Mouse (Mus musculus): ENCODE measurements around the gene Ctnnbl1. TPM values are rescaled to one million over a fixed set of nuclear protein-coding genes. Genes with fewer than 3 reads are reported as not detected.

Ctnnbl1 gene
- polyA plus RNA-seq, 1 experiment from 2014 or later: 54.7 TPM

DNA sequence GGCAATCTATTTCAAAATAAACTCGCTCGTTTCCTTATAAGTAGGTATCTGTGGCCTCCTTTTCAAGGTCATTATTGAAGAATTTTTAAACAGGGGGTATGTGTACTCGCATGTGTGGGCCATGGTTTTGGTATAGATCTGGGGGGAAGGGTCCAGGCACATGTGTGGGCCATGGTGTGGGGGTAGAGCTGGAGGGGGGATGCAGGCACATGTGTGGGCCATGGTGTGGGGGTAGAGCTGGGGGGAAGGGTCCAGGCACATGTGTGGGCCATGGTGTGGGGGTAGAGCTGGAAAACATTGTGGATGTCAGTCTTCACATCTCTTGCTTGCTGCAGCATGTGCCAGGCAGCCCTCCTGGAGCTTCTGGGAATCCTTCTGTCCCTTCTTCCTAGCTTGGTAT, 129.9 kb downstream of the Ctnnbl1 start:
- H3K4me1 ChIP-seq (replicated peaks; ENCODE audit: control insufficient read depth, insufficient read depth, low read length): no peaks in the 10 kb centered on the region
- H3K4me2 ChIP-seq (ENCODE audit: low read depth, low read length): no peak overlapping the region
- H3K27me3 ChIP-seq (ENCODE audit: control insufficient read depth, insufficient read depth, low read depth, low read length): no peaks in the 10 kb centered on the region
- H3K9me3 ChIP-seq (ENCODE audit: control insufficient read depth, low read length): no peaks in the 10 kb centered on the region
- WGBS: 75% methylated on average over 3 of the region's 3 CpGs
- no peak overlapping the region for H3K27ac ChIP-seq (ENCODE audit: low read length)
- no peak for ATAC-seq (ENCODE audit: low read depth)
- no peak overlapping the region for H3K4me3 ChIP-seq (ENCODE audit: low read length)
- H3K9ac ChIP-seq (ENCODE audit: low read length): no peak overlapping the region
- H3K36me3 ChIP-seq (ENCODE audit: control insufficient read depth, insufficient read depth, low read length): no peaks in the 10 kb centered on the region; the same call in 1 of the 2 replicates

DNA sequence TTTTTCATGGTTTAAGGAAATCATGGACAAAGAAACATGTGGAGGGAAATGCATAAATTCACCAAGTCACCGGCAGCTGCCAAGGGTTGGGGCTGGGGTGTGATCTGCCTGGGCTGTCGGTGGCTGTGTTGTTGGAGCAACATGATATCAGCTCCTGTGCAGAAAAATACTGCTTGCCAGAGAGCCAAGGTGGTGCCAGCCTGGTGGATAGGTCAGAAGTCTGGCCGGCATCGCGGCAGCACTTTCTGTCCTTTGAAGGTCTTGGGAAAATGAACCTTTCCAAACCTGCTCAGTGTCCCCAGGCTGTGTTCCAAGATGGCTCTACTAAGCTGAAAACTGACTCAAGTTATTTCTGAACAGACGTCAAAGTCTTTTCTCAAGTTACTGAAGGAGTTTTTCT, 133.0 kb downstream of the Ctnnbl1 start:
- WGBS: 77% methylated on average over 6 of the region's 6 CpGs
- Histone ChIP-seq H3K9me3 (ENCODE audit: control insufficient read depth, low read length) (no peaks in the 10 kb centered on the region), H3K36me3 (ENCODE audit: control insufficient read depth, insufficient read depth, low read length) (no peaks in the 10 kb centered on the region; the same call in 1 of the 2 replicates), H3K4me3 (ENCODE audit: low read length) (no peak overlapping the region), H3K9ac (ENCODE audit: low read length) (no peak overlapping the region), H3K4me1 (replicated peaks; ENCODE audit: control insufficient read depth, insufficient read depth, low read length) (no peaks in the 10 kb centered on the region), H3K27me3 (ENCODE audit: control insufficient read depth, insufficient read depth, low read depth, low read length) (no peaks in the 10 kb centered on the region), H3K27ac (ENCODE audit: low read length) (no peak overlapping the region), H3K4me2 (ENCODE audit: low read depth, low read length) (no peak overlapping the region)
- ATAC-seq (ENCODE audit: low read depth): no peak

DNA sequence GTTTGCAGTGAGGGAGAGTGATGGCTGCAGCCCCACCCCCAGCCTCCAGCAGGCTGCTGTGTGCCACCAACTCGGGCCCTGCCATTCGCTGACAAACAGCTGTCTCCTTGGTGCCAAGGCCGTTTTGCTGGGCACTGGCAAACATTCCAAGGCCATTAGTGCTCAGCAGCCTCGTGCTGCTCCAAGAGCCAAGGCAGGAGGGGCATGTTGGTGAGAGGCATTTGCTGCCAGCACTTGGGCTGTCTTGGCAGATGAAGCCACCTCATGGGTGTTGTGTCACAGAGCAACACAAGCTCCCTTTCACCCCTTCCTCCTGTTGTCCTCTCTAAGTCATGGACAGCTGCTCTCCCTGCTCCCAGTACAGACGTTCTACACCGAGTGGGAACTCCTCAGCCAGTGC, 136.0 kb downstream of the Ctnnbl1 start:
- WGBS: 52% methylated on average over 6 of the region's 6 CpGs
- no peak for ATAC-seq (ENCODE audit: low read depth)
- Histone ChIP-seq H3K27ac (ENCODE audit: low read length) (no peak overlapping the region), H3K27me3 (ENCODE audit: control insufficient read depth, insufficient read depth, low read depth, low read length) (no peaks in the 10 kb centered on the region), H3K36me3 (ENCODE audit: control insufficient read depth, insufficient read depth, low read length) (no peaks in the 10 kb centered on the region; the same call in 1 of the 2 replicates), H3K9me3 (ENCODE audit: control insufficient read depth, low read length) (no peaks in the 10 kb centered on the region), H3K4me2 (ENCODE audit: low read depth, low read length) (no peak overlapping the region), H3K4me1 (replicated peaks; ENCODE audit: control insufficient read depth, insufficient read depth, low read length) (no peaks in the 10 kb centered on the region), H3K4me3 (ENCODE audit: low read length) (no peak overlapping the region), H3K9ac (ENCODE audit: low read length) (no peak overlapping the region)

DNA sequence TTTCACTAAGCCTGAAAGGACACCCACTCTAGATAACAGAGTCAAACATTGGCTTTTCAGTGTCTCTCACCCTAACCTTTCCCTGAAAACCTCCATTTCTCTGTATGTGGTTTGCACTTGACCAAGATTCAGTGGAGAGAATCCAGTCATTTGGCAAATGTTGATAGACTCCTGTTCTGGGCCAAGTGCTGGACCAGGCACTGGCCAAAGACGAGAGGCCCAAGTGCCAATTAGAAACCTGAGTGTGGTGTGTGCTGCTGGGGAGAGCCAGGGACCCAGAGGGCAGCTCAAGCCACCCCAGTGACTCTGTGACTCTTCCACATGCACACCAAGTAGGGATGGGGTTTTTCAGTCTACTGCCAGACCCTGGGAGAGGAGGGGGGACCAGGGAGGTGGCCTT, 136.5 kb downstream of the Ctnnbl1 start:
- WGBS: 68% methylated on average over 1 of the region's 1 CpGs
- Histone ChIP-seq H3K9ac (ENCODE audit: low read length) (no peak overlapping the region), H3K4me1 (replicated peaks; ENCODE audit: control insufficient read depth, insufficient read depth, low read length) (no peaks in the 10 kb centered on the region), H3K27me3 (ENCODE audit: control insufficient read depth, insufficient read depth, low read depth, low read length) (no peaks in the 10 kb centered on the region), H3K36me3 (ENCODE audit: control insufficient read depth, insufficient read depth, low read length) (no peaks in the 10 kb centered on the region; the same call in 1 of the 2 replicates), H3K27ac (ENCODE audit: low read length) (no peak overlapping the region), H3K4me2 (ENCODE audit: low read depth, low read length) (no peak overlapping the region), H3K4me3 (ENCODE audit: low read length) (no peak overlapping the region), H3K9me3 (ENCODE audit: control insufficient read depth, low read length) (no peaks in the 10 kb centered on the region)
- no peak for ATAC-seq (ENCODE audit: low read depth)

DNA sequence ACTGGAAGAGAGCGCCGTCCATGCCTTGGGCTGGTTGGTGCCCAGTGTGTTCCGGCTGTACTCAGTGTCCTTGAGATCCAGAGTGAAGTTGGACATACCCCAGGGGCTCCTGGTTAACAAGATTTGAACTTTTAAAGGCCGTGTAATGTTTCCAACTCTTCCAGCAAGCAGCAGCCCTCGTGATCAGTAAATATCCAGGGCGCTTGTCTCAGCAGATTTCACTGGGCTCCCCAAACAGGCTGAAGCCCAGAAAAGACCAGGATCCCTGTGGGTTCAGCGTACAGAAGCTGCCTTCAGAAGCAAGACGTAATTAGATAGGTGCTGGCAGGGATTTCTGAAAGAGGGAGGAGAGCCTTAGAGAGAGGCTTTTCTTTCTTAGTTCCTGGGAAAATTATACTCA, 137.9 kb downstream of the Ctnnbl1 start:
- H3K4me3 ChIP-seq (ENCODE audit: low read length): no peak overlapping the region
- H3K4me1 ChIP-seq (replicated peaks; ENCODE audit: control insufficient read depth, insufficient read depth, low read length): no peaks in the 10 kb centered on the region
- H3K4me2 ChIP-seq (ENCODE audit: low read depth, low read length): no peak overlapping the region
- no peaks in the 10 kb centered on the region; the same call in 1 of the 2 replicates for H3K36me3 ChIP-seq (ENCODE audit: control insufficient read depth, insufficient read depth, low read length)
- H3K9me3 ChIP-seq (ENCODE audit: control insufficient read depth, low read length): no peaks in the 10 kb centered on the region
- H3K27me3 ChIP-seq (ENCODE audit: control insufficient read depth, insufficient read depth, low read depth, low read length): no peaks in the 10 kb centered on the region
- 75% methylated on average over 8 of the region's 8 CpGs for WGBS
- H3K9ac ChIP-seq (ENCODE audit: low read length): no peak overlapping the region
- no peak overlapping the region for H3K27ac ChIP-seq (ENCODE audit: low read length)
- no peak for ATAC-seq (ENCODE audit: low read depth)

DNA sequence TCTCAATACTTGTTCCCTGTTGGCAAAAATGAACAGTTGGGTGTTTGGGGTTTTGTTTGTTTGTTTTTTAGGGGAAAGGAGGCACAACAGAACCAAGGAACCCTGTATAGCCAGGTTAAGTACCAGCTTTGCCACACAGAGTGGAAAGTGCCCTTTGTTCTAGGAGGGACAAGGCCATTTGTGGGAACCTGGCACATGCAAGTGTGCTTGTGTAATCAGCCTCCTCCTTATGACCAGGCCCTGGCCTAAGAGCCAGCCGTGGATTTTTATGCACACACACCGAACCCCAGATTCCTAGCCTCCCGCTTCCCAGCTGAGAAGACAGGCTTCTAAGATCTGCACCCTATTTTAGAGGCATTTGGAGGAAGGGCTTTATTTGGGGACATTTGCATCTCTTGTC, 140.2 kb downstream of the Ctnnbl1 start:
- Histone ChIP-seq H3K4me3 (ENCODE audit: low read length) (no peak overlapping the region), H3K27me3 (ENCODE audit: control insufficient read depth, insufficient read depth, low read depth, low read length) (no peaks in the 10 kb centered on the region), H3K27ac (ENCODE audit: low read length) (no peak overlapping the region), H3K9ac (ENCODE audit: low read length) (no peak overlapping the region), H3K9me3 (ENCODE audit: control insufficient read depth, low read length) (no peaks in the 10 kb centered on the region), H3K4me1 (replicated peaks; ENCODE audit: control insufficient read depth, insufficient read depth, low read length) (no peaks in the 10 kb centered on the region), H3K36me3 (ENCODE audit: control insufficient read depth, insufficient read depth, low read length) (no peaks in the 10 kb centered on the region), H3K4me2 (ENCODE audit: low read depth, low read length) (no peak overlapping the region)
- WGBS: 81% methylated on average over 3 of the region's 3 CpGs
- ATAC-seq (ENCODE audit: low read depth): no peak

- Histone ChIP-seq H3K9me3 (ENCODE audit: control insufficient read depth, low read length) (no peaks in the 10 kb centered on the region), H3K27me3 (ENCODE audit: control insufficient read depth, insufficient read depth, low read depth, low read length) (no peaks in the 10 kb centered on the region), H3K4me2 (ENCODE audit: low read depth, low read length) (no peak overlapping the region), H3K27ac (ENCODE audit: low read length) (no peak overlapping the region), H3K36me3 (ENCODE audit: control insufficient read depth, insufficient read depth, low read length) (no peaks in the 10 kb centered on the region), H3K4me1 (replicated peaks; ENCODE audit: control insufficient read depth, insufficient read depth, low read length) (no peaks in the 10 kb centered on the region), H3K4me3 (ENCODE audit: low read length) (no peak overlapping the region), H3K9ac (ENCODE audit: low read length) (no peak overlapping the region)
- WGBS: 38% methylated on average over 5 of the region's 5 CpGs
- ATAC-seq (ENCODE audit: low read depth): no peak
Observed at GRCm38 (mm10) chr2:157877967-157878366, 140.8 kb downstream of the Ctnnbl1 start.

GRCm38 (mm10) chr2:157881939-157882338, 144.7 kb downstream of the Ctnnbl1 start:
- H3K27me3 ChIP-seq (ENCODE audit: control insufficient read depth, insufficient read depth, low read depth, low read length): no peaks in the 10 kb centered on the region
- H3K9ac ChIP-seq (ENCODE audit: low read length): no peak overlapping the region
- H3K4me3 ChIP-seq (ENCODE audit: low read length): no peak overlapping the region
- H3K4me1 ChIP-seq (replicated peaks; ENCODE audit: control insufficient read depth, insufficient read depth, low read length): no peaks in the 10 kb centered on the region
- H3K36me3 ChIP-seq (ENCODE audit: control insufficient read depth, insufficient read depth, low read length): 0 out of 2 replicates have a peak, but pooled peaks cover 5% of the 10 kb centered on the region
- no peaks in the 10 kb centered on the region for H3K9me3 ChIP-seq (ENCODE audit: control insufficient read depth, low read length)
- H3K4me2 ChIP-seq (ENCODE audit: low read depth, low read length): no peak overlapping the region
- no peak overlapping the region for H3K27ac ChIP-seq (ENCODE audit: low read length)
- no peak for ATAC-seq (ENCODE audit: low read depth)
- 22% methylated on average over 11 of the region's 11 CpGs for WGBS

- Histone ChIP-seq H3K4me1 (replicated peaks; ENCODE audit: control insufficient read depth, insufficient read depth, low read length) (no peaks in the 10 kb centered on the region; the same call in 1 of the 2 replicates), H3K9me3 (ENCODE audit: control insufficient read depth, low read length) (no peaks in the 10 kb centered on the region), H3K27me3 (ENCODE audit: control insufficient read depth, insufficient read depth, low read depth, low read length) (no peaks in the 10 kb centered on the region), H3K4me2 (ENCODE audit: low read depth, low read length) (no peak overlapping the region), H3K36me3 (ENCODE audit: control insufficient read depth, insufficient read depth, low read length) (0 out of 2 replicates have a peak, but pooled peaks cover 5% of the 10 kb centered on the region), H3K4me3 (ENCODE audit: low read length) (no peak overlapping the region), H3K9ac (ENCODE audit: low read length) (no peak overlapping the region), H3K27ac (ENCODE audit: low read length) (no peak overlapping the region)
- peak; percentile 47 for ATAC-seq (ENCODE audit: low read depth)
- WGBS: 50% methylated on average over 10 of the region's 10 CpGs
Observed at GRCm38 (mm10) chr2:157887275-157888025, 150.2 kb downstream of the Ctnnbl1 start.

Data from lung, embryonic 16.5 days (tissue).